Mouse (Mus musculus): Measurements from ENCODE around the gene Gm3238. TPM values are rescaled to one million over a fixed set of nuclear protein-coding genes. Genes with fewer than 3 reads are reported as not detected.

Gm3238 gene
- polyA plus RNA-seq, 1 experiment: not detected

DNA sequence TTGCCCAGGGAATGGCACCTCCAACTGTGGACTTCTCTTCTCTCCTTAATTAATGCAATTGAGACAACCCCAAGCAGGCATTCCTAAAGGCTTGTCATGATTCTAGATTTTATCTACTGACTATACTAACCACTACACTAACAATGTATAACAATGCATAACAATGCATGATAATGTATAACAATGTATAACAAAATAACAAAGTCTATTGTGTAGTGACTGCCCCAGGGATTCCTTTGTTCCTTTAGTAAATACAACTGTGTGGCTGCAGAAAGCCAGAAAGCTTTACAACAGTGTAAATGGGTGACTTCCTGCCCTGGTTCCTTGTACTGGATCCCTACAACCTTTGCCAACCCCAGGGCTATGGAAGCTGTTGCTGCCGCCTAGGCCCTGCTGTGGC is 35.2 kb downstream of the Gm3238 start:
- no peak for DNase-seq (ENCODE audit: low read depth in 1 of 2, low spot score in 2 of 2)
- H3K4me1 ChIP-seq (ENCODE audit: control insufficient read depth, insufficient read depth, insufficient read length): no peaks in the 10 kb centered on the region
- TF ChIP-seq CTCF (IDR thresholded peaks at IDR 0.05; ENCODE audit: extremely low read depth, insufficient read depth, insufficient read length, insufficient replicate concordance) (no peak), POLR2A (IDR thresholded peaks at IDR 0.05; ENCODE audit: low read depth, low read length) (no peak)
- 88% methylated on average over 1 of the region's 1 CpGs for WGBS
- H3K27me3 ChIP-seq (ENCODE audit: control insufficient read depth, insufficient read depth, low read length): no peaks in the 10 kb centered on the region
- H3K36me3 ChIP-seq (ENCODE audit: control insufficient read depth, insufficient read depth, low read length): no peaks in the 10 kb centered on the region
- H3K4me3 ChIP-seq (ENCODE audit: extremely low read depth, insufficient read depth, insufficient read length): no peak overlapping the region
- H3K27ac ChIP-seq (ENCODE audit: insufficient read depth, low read length): no peak overlapping the region

DNA sequence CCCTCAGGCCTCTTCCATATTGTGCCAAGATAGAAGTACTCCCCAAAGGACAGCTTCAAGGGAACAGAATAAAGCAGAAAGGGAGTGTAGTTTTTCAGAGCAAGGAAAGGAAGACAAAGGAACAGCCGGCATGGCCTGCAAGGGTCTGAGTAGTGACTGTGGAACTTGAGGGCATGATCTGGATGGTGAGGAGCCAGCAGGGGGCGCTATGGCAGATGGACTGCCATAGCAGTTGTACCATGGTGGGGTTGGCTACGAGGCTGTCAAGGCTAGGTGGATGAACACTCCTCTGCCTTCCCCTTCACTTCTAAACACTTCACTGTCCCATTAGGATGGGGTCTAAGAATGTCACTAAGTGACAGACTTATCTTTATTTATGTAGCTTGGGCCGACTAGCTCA is 41.9 kb downstream of the Gm3238 start:
- no peaks in the 10 kb centered on the region for H3K27me3 ChIP-seq (ENCODE audit: control insufficient read depth, insufficient read depth, low read length)
- H3K4me3 ChIP-seq (ENCODE audit: extremely low read depth, insufficient read depth, insufficient read length): no peak overlapping the region
- no peak overlapping the region for H3K27ac ChIP-seq (ENCODE audit: insufficient read depth, low read length)
- H3K4me1 ChIP-seq (ENCODE audit: control insufficient read depth, insufficient read depth, insufficient read length): no peaks in the 10 kb centered on the region
- WGBS: 56% methylated on average over 4 of the region's 4 CpGs
- TF ChIP-seq CTCF (IDR thresholded peaks at IDR 0.05; ENCODE audit: extremely low read depth, insufficient read depth, insufficient read length, insufficient replicate concordance): no peak
- TF ChIP-seq POLR2A (IDR thresholded peaks at IDR 0.05; ENCODE audit: low read depth, low read length): no peak
- no peak for DNase-seq (ENCODE audit: low read depth in 1 of 2, low spot score in 2 of 2)
- no peaks in the 10 kb centered on the region for H3K36me3 ChIP-seq (ENCODE audit: control insufficient read depth, insufficient read depth, low read length)

DNA sequence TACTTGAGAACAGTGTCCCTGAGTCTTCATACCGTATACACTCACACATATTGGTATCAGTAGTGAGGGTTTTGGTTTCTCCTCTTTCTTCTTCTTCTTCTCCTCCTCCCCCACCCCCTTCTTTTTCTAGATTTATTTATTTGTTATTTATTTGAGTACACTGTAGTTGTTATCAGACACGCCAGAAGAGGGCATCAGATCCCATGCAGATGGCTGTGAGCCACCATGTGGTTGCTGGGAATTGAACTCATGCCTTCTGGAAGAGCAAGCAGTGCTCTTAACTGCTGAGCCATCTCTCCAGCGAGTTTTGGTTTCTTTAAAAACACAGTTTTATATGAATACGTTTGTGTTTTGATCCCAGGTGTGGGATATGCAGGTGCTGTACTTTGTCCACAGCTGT is 42.8 kb downstream of the Gm3238 start:
- Histone ChIP-seq H3K27me3 (ENCODE audit: control insufficient read depth, insufficient read depth, low read length) (no peaks in the 10 kb centered on the region), H3K27ac (ENCODE audit: insufficient read depth, low read length) (no peak overlapping the region), H3K4me3 (ENCODE audit: extremely low read depth, insufficient read depth, insufficient read length) (no peak overlapping the region), H3K4me1 (ENCODE audit: control insufficient read depth, insufficient read depth, insufficient read length) (no peaks in the 10 kb centered on the region), H3K36me3 (ENCODE audit: control insufficient read depth, insufficient read depth, low read length) (no peaks in the 10 kb centered on the region)
- 68% methylated on average over 4 of the region's 4 CpGs for WGBS
- TF ChIP-seq POLR2A (IDR thresholded peaks at IDR 0.05; ENCODE audit: low read depth, low read length): no peak
- no peak for TF ChIP-seq CTCF (IDR thresholded peaks at IDR 0.05; ENCODE audit: extremely low read depth, insufficient read depth, insufficient read length, insufficient replicate concordance)
- DNase-seq (ENCODE audit: low read depth in 1 of 2, low spot score in 2 of 2): no peak

DNA sequence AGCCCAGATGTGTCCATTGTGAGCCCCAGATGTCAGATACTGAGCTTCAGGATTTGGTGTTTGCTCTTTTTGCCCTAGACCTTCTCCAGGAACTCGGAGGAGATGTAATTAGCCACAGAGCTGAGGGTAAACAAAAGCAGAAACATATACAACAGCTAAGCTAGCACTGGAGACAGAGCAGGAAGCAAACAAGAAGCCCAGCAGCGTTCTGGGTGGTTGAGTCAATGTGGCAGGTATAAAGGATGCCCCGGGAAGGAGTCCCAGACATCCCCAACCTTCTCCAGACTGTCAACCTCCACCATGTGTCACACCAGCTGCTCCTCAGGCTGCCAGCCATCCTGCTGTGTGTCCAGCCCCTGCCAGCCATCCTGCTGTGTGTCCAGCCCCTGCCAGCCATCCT is 44.9 kb downstream of the Gm3238 start, which contains the start of gene Gm10100:
Gene Gm10100 (plus strand): TSS at position 301 of the 400 bp plus-strand sequence.
- H3K4me1 ChIP-seq (ENCODE audit: control insufficient read depth, insufficient read depth, insufficient read length): no peaks in the 10 kb centered on the region
- 30% methylated on average over 3 of the region's 3 CpGs for WGBS
- no peak for DNase-seq (ENCODE audit: low read depth in 1 of 2, low spot score in 2 of 2)
- H3K27ac ChIP-seq (ENCODE audit: insufficient read depth, low read length): no peak within 1 kb of the TSS
- H3K27me3 ChIP-seq (ENCODE audit: control insufficient read depth, insufficient read depth, low read length): no peaks in the 10 kb centered on the region
- no peaks in the 10 kb centered on the region for H3K36me3 ChIP-seq (ENCODE audit: control insufficient read depth, insufficient read depth, low read length)
- no peak within 1 kb of the TSS for H3K4me3 ChIP-seq (ENCODE audit: extremely low read depth, insufficient read depth, insufficient read length)
- TF ChIP-seq CTCF (IDR thresholded peaks at IDR 0.05; ENCODE audit: extremely low read depth, insufficient read depth, insufficient read length, insufficient replicate concordance) (no peak), POLR2A (IDR thresholded peaks at IDR 0.05; ENCODE audit: low read depth, low read length) (no peak)

DNA sequence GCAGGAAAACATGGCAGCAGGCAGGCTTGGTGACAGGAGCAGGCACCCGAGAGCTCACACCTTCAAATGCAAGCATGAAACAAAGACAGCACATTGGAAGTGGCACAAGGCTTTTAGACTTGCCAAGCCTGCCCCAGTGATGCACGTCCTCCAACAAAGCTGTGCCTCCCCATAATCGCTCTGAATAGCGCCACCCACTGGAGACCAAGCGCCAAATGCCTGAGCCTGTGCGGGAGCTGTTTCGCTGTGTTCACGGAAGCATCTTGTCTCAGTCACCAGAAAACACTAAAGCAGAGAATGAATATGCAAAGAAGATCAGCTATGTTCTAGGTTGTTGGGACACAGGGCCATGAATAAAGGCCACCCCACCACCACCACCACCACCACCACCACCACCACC is 46.3 kb downstream of the Gm3238 start:
- no peak for TF ChIP-seq CTCF (IDR thresholded peaks at IDR 0.05; ENCODE audit: extremely low read depth, insufficient read depth, insufficient read length, insufficient replicate concordance)
- no peak for TF ChIP-seq POLR2A (IDR thresholded peaks at IDR 0.05; ENCODE audit: low read depth, low read length)
- H3K36me3 ChIP-seq (ENCODE audit: control insufficient read depth, insufficient read depth, low read length): no peaks in the 10 kb centered on the region
- 78% methylated on average over 8 of the region's 8 CpGs for WGBS
- no peak overlapping the region for H3K4me3 ChIP-seq (ENCODE audit: extremely low read depth, insufficient read depth, insufficient read length)
- H3K4me1 ChIP-seq (ENCODE audit: control insufficient read depth, insufficient read depth, insufficient read length): no peaks in the 10 kb centered on the region
- no peak overlapping the region for H3K27ac ChIP-seq (ENCODE audit: insufficient read depth, low read length)
- no peaks in the 10 kb centered on the region for H3K27me3 ChIP-seq (ENCODE audit: control insufficient read depth, insufficient read depth, low read length)
- no peak for DNase-seq (ENCODE audit: low read depth in 1 of 2, low spot score in 2 of 2)

Other genes with a start within 250 kb of the Gm3238 start
- gene Itgb2, start 241.1 kb downstream of the Gm3238 start, polyA plus RNA-seq (2012; rRNA removed): 154 and 176 TPM in 2 replicates
- gene Pttg1ip, start 189.6 kb downstream of the Gm3238 start, polyA plus RNA-seq (2012; rRNA removed): 63.4 and 65.3 TPM in 2 replicates
- 131 and 154 TPM in 2 replicates for gene Sumo3, start 165.2 kb downstream of the Gm3238 start, polyA plus RNA-seq (2012; rRNA removed)
- not detected in 2 replicates for gene Gm49325, start 165.1 kb downstream of the Gm3238 start, polyA plus RNA-seq (2012; rRNA removed)
- gene Ube2g2, start 149.1 kb downstream of the Gm3238 start, polyA plus RNA-seq (2012; rRNA removed): 31.4 and 34.0 TPM in 2 replicates
- gene Tspear, start 84.8 kb downstream of the Gm3238 start, polyA plus RNA-seq (2012; rRNA removed): 0.55 and 1.1 TPM in 2 replicates
- gene Gm19402, start 80.6 kb downstream of the Gm3238 start, polyA plus RNA-seq (2012; rRNA removed): not detected in 2 replicates
- not detected in 2 replicates for gene Gm9508, start 74.1 kb downstream of the Gm3238 start, polyA plus RNA-seq (2012; rRNA removed)
- gene Gm10272, start 64.7 kb downstream of the Gm3238 start, polyA plus RNA-seq (2012; rRNA removed): not detected in 2 replicates
- not detected in 2 replicates for gene Gm10024, start 59.9 kb downstream of the Gm3238 start, polyA plus RNA-seq (2012; rRNA removed)
- 0.39 TPM in 1 of 2 replicates, not detected in the other for gene Gm10142, start 55.5 kb downstream of the Gm3238 start, polyA plus RNA-seq (2012; rRNA removed)
- not detected in 2 replicates for gene Krtap12-1, start 50.7 kb downstream of the Gm3238 start, polyA plus RNA-seq (2012; rRNA removed)
- gene Gm10100, start 44.8 kb downstream of the Gm3238 start, polyA plus RNA-seq (2012; rRNA removed): not detected in 2 replicates
- not detected in 2 replicates for gene Gm18596, start 28.7 kb downstream of the Gm3238 start, polyA plus RNA-seq (2012; rRNA removed)
- not detected in 2 replicates for gene Gm9736, start 20.0 kb downstream of the Gm3238 start, polyA plus RNA-seq (2012; rRNA removed)
- not detected in 2 replicates for gene Gm3233, start 11.6 kb downstream of the Gm3238 start, polyA plus RNA-seq (2012; rRNA removed)
- gene Gm7138, start 5.6 kb upstream of the Gm3238 start, polyA plus RNA-seq (2012; rRNA removed): not detected in 2 replicates
- not detected in 2 replicates for gene Gm3250, start 11.2 kb upstream of the Gm3238 start, polyA plus RNA-seq (2012; rRNA removed)
- not detected in 2 replicates for gene Gm7137, start 16.9 kb upstream of the Gm3238 start, polyA plus RNA-seq (2012; rRNA removed)
- gene Gm9639, start 23.8 kb upstream of the Gm3238 start, polyA plus RNA-seq (2012; rRNA removed): not detected in 2 replicates
- not detected in 2 replicates for gene Gm19668, start 27.8 kb upstream of the Gm3238 start, polyA plus RNA-seq (2012; rRNA removed)
- not detected in 2 replicates for gene Gm9507, start 40.5 kb upstream of the Gm3238 start, polyA plus RNA-seq (2012; rRNA removed)
- gene Gm2696, start 43.4 kb upstream of the Gm3238 start, polyA plus RNA-seq (2012; rRNA removed): not detected in 2 replicates
- not detected in 2 replicates for gene Krtap10-4, start 55.8 kb upstream of the Gm3238 start, polyA plus RNA-seq (2012; rRNA removed)
- not detected in 2 replicates for gene Krtap10-10, start 64.6 kb upstream of the Gm3238 start, polyA plus RNA-seq (2012; rRNA removed)
- not detected in 2 replicates for gene Gm36176, start 75.5 kb upstream of the Gm3238 start, polyA plus RNA-seq (2012; rRNA removed)
- gene Gm10318, start 81.5 kb upstream of the Gm3238 start, polyA plus RNA-seq (2012; rRNA removed): not detected in 2 replicates
- 0.09 TPM in 1 of 2 replicates, not detected in the other for gene Gm3285, start 90.7 kb upstream of the Gm3238 start, polyA plus RNA-seq (2012; rRNA removed)
- gene Lrrc3, start 131.2 kb upstream of the Gm3238 start, polyA plus RNA-seq (2012; rRNA removed): 0.70 and 1.2 TPM in 2 replicates
- 51.6 and 52.3 TPM in 2 replicates for gene Trpm2, start 199.2 kb upstream of the Gm3238 start, polyA plus RNA-seq (2012; rRNA removed)
- gene 1810043G02Rik, start 207.2 kb upstream of the Gm3238 start, polyA plus RNA-seq (2012; rRNA removed): 21.4 and 30.1 TPM in 2 replicates
- 61.1 and 65.8 TPM in 2 replicates for gene Pfkl, start 238.8 kb upstream of the Gm3238 start, polyA plus RNA-seq (2012; rRNA removed)

All from spleen, adult 2 months (tissue).